In the genomic region with DNA sequence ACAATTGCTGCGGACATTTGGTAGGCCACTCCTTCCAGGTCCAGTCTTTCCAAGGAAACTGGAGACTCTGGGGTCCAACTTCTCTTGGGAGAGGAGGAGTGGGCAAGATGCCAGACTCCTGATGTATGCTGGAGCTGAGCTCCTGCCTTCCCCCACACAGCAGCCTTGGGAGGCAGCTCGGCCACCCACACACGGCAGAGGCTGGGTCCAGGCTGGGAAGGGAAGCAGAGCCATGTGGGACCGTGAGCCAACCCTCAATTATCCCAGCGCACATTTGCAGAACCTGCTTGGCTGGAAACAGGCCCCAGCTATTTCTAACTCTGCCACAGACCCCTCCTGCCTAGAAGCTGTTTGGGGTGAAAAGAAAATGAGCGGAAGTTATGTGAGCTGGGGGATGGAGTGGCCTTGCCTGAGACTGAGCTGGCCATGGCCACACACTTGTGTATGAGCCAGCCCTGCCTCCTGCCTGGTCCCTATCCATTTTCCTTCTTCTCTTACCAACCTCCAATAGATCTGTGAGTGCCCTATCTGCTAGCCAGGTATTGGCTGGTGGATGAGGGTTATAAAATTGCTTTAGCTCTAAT, we compare ENCODE assay signal across 8 mouse cellular contexts.
DNase-seq lines count a peak whose midpoint lies in the region; ATAC-seq and TF ChIP-seq lines count a peak whose summit lies in the region.

No protein-coding gene starts in this region.

- no peak overlapping the region for H3K9ac ChIP-seq in lung, postnatal 0 days (replicated peaks; ENCODE audit: low read depth)
- no peak overlapping the region for H3K9ac ChIP-seq in hindbrain, embryonic 16.5 days (ENCODE audit: low read depth, low read length)
- H3K9ac ChIP-seq in limb, embryonic 13.5 days = no peak overlapping the region

- 26% methylated on average over 6 of the region's 6 CpGs for WGBS in lung, postnatal 0 days
- WGBS in hindbrain, embryonic 16.5 days = 36% methylated on average over 6 of the region's 6 CpGs
- WGBS in limb, embryonic 13.5 days = 18% methylated on average over 6 of the region's 6 CpGs

- H3K4me2 ChIP-seq in lung, postnatal 0 days (replicated peaks; ENCODE audit: low read depth, low read length) = no peak overlapping the region
- no peak overlapping the region for H3K4me2 ChIP-seq in hindbrain, embryonic 16.5 days (ENCODE audit: low read length)
- H3K4me2 ChIP-seq in limb, embryonic 13.5 days (replicated peaks) = no peak overlapping the region

- H3K4me1 ChIP-seq in lung, postnatal 0 days (ENCODE audit: insufficient read depth, low read depth, low read length) = no peaks in the 10 kb centered on the region
- H3K4me1 ChIP-seq in hindbrain, embryonic 16.5 days (ENCODE audit: control insufficient read depth, insufficient read depth, low read depth, low read length) = peaks cover 4% of the 10 kb centered on the region; the same call in 1 of the 2 replicates
- peaks cover 25% of the 10 kb centered on the region for H3K4me1 ChIP-seq in limb, embryonic 13.5 days

- H3K4me3 ChIP-seq in lung, postnatal 0 days (ENCODE audit: low read depth, low read length) = no peak overlapping the region
- H3K4me3 ChIP-seq in hindbrain, embryonic 16.5 days (ENCODE audit: low read length) = no peak overlapping the region
- no peak overlapping the region for H3K4me3 ChIP-seq in limb, embryonic 13.5 days

- ATAC-seq in lung, postnatal 0 days = no peak
- ATAC-seq in hindbrain, embryonic 16.5 days = peak; percentile 81
- peak; percentile 68; the same call in 1 of the 2 replicates for ATAC-seq in limb, embryonic 13.5 days (ENCODE audit: low FRiP score, low read depth)
- ATAC-seq in megakaryocyte progenitor cell, adult 5-6 weeks (replicated peaks; ENCODE audit: poor library complexity) = no peak

- no peaks in the 10 kb centered on the region for H3K36me3 ChIP-seq in lung, postnatal 0 days (ENCODE audit: insufficient read depth, low read length)
- no peaks in the 10 kb centered on the region for H3K36me3 ChIP-seq in hindbrain, embryonic 16.5 days (ENCODE audit: control insufficient read depth, insufficient read depth, low read length)
- peaks cover 11% of the 10 kb centered on the region for H3K36me3 ChIP-seq in limb, embryonic 13.5 days

- H3K27ac ChIP-seq in lung, postnatal 0 days (ENCODE audit: low read length) = no peak overlapping the region
- no peak overlapping the region for H3K27ac ChIP-seq in hindbrain, embryonic 16.5 days (ENCODE audit: low read depth, low read length)
- no peak overlapping the region for H3K27ac ChIP-seq in limb, embryonic 13.5 days

- peak; percentile 34 for DNase-seq in adrenal gland, postnatal 14 days
- DNase-seq in adrenal gland, adult 8-10 months = no peak
- peak; percentile 33 for DNase-seq in lung, postnatal 0 days (ENCODE audit: low spot score)
- no peak for DNase-seq in lung, adult 18-20 months
- no peak for DNase-seq in cerebellum, adult 9-10 months

- no peak for TF ChIP-seq EP300 in lung, postnatal 0 days (IDR thresholded peaks at IDR 0.05)

- no peak for TF ChIP-seq CTCF in lung, postnatal 0 days (IDR thresholded peaks at IDR 0.05)

- H3K27me3 ChIP-seq in lung, postnatal 0 days (replicated peaks; ENCODE audit: insufficient read depth, low read length) = no peaks in the 10 kb centered on the region
- H3K27me3 ChIP-seq in hindbrain, embryonic 16.5 days (replicated peaks; ENCODE audit: control insufficient read depth, insufficient read depth, low read length) = no peaks in the 10 kb centered on the region
- no peaks in the 10 kb centered on the region for H3K27me3 ChIP-seq in limb, embryonic 13.5 days

- H3K9me3 ChIP-seq in lung, postnatal 0 days (ENCODE audit: low read length) = no peaks in the 10 kb centered on the region
- no peaks in the 10 kb centered on the region for H3K9me3 ChIP-seq in hindbrain, embryonic 16.5 days (ENCODE audit: control insufficient read depth, low read length)
- no peaks in the 10 kb centered on the region for H3K9me3 ChIP-seq in limb, embryonic 13.5 days

Comparison
In these comparisons a context has a peak if more than half of its experiments do, and no peak if none do; other contexts are left out.
1. DNase-seq: peak in adrenal gland, postnatal 14 days (single experiment) and lung, postnatal 0 days (single experiment); none in adrenal gland, adult 8-10 months (single experiment), lung, adult 18-20 months (0 of 2) and cerebellum, adult 9-10 months (single experiment).
2. ATAC-seq: peak in hindbrain, embryonic 16.5 days (single experiment) and limb, embryonic 13.5 days (single experiment); none in lung, postnatal 0 days (single experiment) and megakaryocyte progenitor cell, adult 5-6 weeks (single experiment).